Mouse (Mus musculus): Measurements from ENCODE around the gene Gm10300.

Gene Gm10300

GRCm38 (mm10) chr4:132051321-132052275, 22.9 kb upstream of the Gm10300 start:
- DNase-seq (ENCODE audit: low read depth): no peak

- DNase-seq (ENCODE audit: low read depth): no peak
Measured at GRCm38 (mm10) chr4:132057311-132057710, 17.2 kb upstream of the Gm10300 start.

GRCm38 (mm10) chr4:132059541-132059940, 15.0 kb upstream of the Gm10300 start:
- DNase-seq (ENCODE audit: low read depth): no peak

- no peak for DNase-seq (ENCODE audit: low read depth)
Measured at GRCm38 (mm10) chr4:132060040-132060832, 14.3 kb upstream of the Gm10300 start.

- DNase-seq (ENCODE audit: low read depth): no peak
Measured at GRCm38 (mm10) chr4:132062289-132062688, 12.2 kb upstream of the Gm10300 start.

GRCm38 (mm10) chr4:132062934-132063884, 11.3 kb upstream of the Gm10300 start:
- DNase-seq (ENCODE audit: low read depth): no peak

GRCm38 (mm10) chr4:132064550-132064949, 9.9 kb upstream of the Gm10300 start:
- DNase-seq (ENCODE audit: low read depth): no peak

- DNase-seq (ENCODE audit: low read depth): no peak
Measured at GRCm38 (mm10) chr4:132065578-132065977, 8.9 kb upstream of the Gm10300 start.

GRCm38 (mm10) chr4:132066101-132066773, 8.3 kb upstream of the Gm10300 start:
- no peak for DNase-seq (ENCODE audit: low read depth)

GRCm38 (mm10) chr4:132067112-132067937, 7.2 kb upstream of the Gm10300 start:
- no peak for DNase-seq (ENCODE audit: low read depth)

GRCm38 (mm10) chr4:132067938-132068235, 6.6 kb upstream of the Gm10300 start:
- no peak for DNase-seq (ENCODE audit: low read depth)

- no peak for DNase-seq (ENCODE audit: low read depth)
Measured at GRCm38 (mm10) chr4:132071674-132072073, 2.8 kb upstream of the Gm10300 start.

- DNase-seq (ENCODE audit: low read depth): no peak
Measured at GRCm38 (mm10) chr4:132072156-132072555, 2.3 kb upstream of the Gm10300 start.

GRCm38 (mm10) chr4:132072946-132073345, 1.6 kb upstream of the Gm10300 start:
- no peak for DNase-seq (ENCODE audit: low read depth)

- DNase-seq (ENCODE audit: low read depth): peak; percentile 99
Measured at GRCm38 (mm10) chr4:132074933-132075769, 654 bp downstream of the Gm10300 start, which contains the start of gene Epb41. Epb41 (minus strand) TSS chr4:132075321.

GRCm38 (mm10) chr4:132075796-132076195, 1.3 kb downstream of the Gm10300 start:
- no peak for DNase-seq (ENCODE audit: low read depth)

- peak; percentile 27 for DNase-seq (ENCODE audit: low read depth)
Measured at GRCm38 (mm10) chr4:132076480-132077405, 2.2 kb downstream of the Gm10300 start.

GRCm38 (mm10) chr4:132077445-132077844, 2.9 kb downstream of the Gm10300 start:
- no peak for DNase-seq (ENCODE audit: low read depth)

Data from naive thymus-derived CD4-positive, alpha-beta T cell, adult 2 months (primary cell).